Mouse (Mus musculus) kidney, postnatal 0 days (tissue): Measurements from ENCODE around the gene Mvp. TPM values are rescaled to one million over a fixed set of nuclear protein-coding genes. Genes with fewer than 3 reads are reported as not detected.
A peak's percentile ranks its signal among the peaks of the same experiment; 100 is the strongest.

Experiments
- ATAC-seq: fragments of 200-750 bp; cut with Nextera tagmentation; replicated peaks from 2 replicates; pipeline ENCODE4 v1.8.0; 2017; ENCODE audit warnings: low read depth, moderate number of reproducible peaks, moderate TSS enrichment, moderate library complexity; ENCODE audit not compliant: low FRiP score
- DNase-seq: peaks from one replicate; pipeline ENCODE4 v3.0.0-alpha.2; 2016; ENCODE audit warnings: low spot score
- H3K27ac ChIP-seq: fragments of 300-500 bp; sonication (generic); 2 replicates; pipeline ENCODE4 v1.5.1; 2014; ENCODE audit warnings: mild to moderate bottlenecking
- H3K27me3 ChIP-seq: fragments of 300-500 bp; sonication (generic); 2 replicates; pipeline ENCODE4 v1.6.1; 2014; ENCODE audit warnings: low read length, mixed read lengths; ENCODE audit not compliant: insufficient read depth
- H3K36me3 ChIP-seq: fragments of 300-500 bp; sonication (generic); 2 replicates; pipeline ENCODE4 v1.6.1; 2014; ENCODE audit warnings: low read length, mixed read lengths; ENCODE audit not compliant: insufficient read depth
- H3K4me1 ChIP-seq: fragments of 300-500 bp; sonication (generic); replicated peaks from 2 replicates; pipeline ENCODE4 v1.6.1; 2014; ENCODE audit warnings: antibody characterized with exemption, low read length, mixed read lengths; ENCODE audit not compliant: insufficient read depth
- H3K4me2 ChIP-seq: fragments of 300-500 bp; sonication (generic); 2 replicates; pipeline ENCODE4 v1.6.1; 2014; ENCODE audit warnings: mild to moderate bottlenecking, low read length, moderate library complexity, mixed read lengths
- H3K4me3 ChIP-seq: fragments of 300-500 bp; sonication (generic); replicated peaks from 2 replicates; pipeline ENCODE4 v1.5.1; 2014; ENCODE audit warnings: low read depth, low read length
- H3K9ac ChIP-seq: fragments of 300-500 bp; sonication (generic); 2 replicates; pipeline ENCODE4 v1.6.1; 2014; ENCODE audit warnings: low read depth, low read length
- H3K9me3 ChIP-seq: fragments of 300-500 bp; sonication (generic); replicated peaks from 2 replicates; pipeline ENCODE4 v1.6.1; 2016; ENCODE audit warnings: low read length, inconsistent platforms, mixed read lengths
- CTCF ChIP-seq: IDR thresholded peaks from 2 replicates; pipeline ENCODE4 v1.5.1; 2016; ENCODE audit warnings: antibody characterized with exemption, low read depth, mild to moderate bottlenecking, moderate library complexity
- WGBS: fragments of 180-500 bp; shearing (Covaris S2); extraction: QIAGEN DNeasy Blood & Tissue Kit; methylation state at CpG from one replicate; pipeline ENCODE4 v1.1.7; 2014; 5-methylcytosine and 5-hydroxymethylcytosine counted together
- polyA plus RNA-seq: library from polyadenylated mRNA; unstranded; fragments of >200 nt; fragmentation: Nextera tagmentation; extraction: Ambion mirVana; gene quantifications from 2 replicates; pipeline ENCODE4 v1.2.1, GENCODE M21; 2015

The Mvp gene
- polyA plus RNA-seq, 1 experiment from 2014 or later: 27.5 TPM

DNA sequence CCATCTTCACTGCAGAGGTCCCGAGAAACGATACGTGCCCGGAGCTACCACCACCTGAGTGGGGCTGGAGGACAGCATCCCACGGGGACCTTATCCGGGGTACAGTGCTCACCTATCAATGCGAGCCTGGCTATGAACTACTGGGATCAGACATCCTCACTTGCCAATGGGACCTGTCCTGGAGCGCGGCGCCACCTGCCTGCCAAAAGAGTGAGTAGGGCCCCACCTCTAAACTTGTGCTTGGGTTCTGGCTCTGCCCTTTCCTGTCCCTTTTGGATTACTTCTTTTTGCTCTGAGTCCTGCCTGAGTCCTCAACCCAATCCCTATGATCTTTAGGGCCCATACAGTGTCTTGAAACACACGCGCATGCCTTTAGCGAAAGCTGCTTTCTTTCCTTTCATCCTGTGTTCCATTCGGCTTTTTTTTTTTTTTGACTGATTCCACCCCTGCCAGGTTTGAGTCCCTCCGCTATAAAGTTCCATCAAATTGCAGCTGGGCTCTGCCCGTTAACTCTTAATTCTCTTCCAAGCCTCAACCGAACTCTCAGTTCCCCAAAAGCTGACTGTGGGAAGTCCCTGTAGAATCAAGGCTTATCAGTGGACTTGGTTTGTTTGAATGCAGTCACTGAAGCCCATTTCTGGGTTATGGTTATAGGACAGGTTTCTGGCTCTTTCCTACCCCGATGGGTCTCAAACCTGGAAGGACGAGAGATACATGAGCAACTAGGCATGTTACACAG lies 50.7 kb downstream of the Mvp start:
- no peak overlapping the region for H3K4me3 ChIP-seq
- H3K9me3 ChIP-seq: no peaks in the 10 kb centered on the region
- peak; percentile 57 for DNase-seq
- peak; percentile 77 for TF ChIP-seq CTCF
- no peaks in the 10 kb centered on the region for H3K4me1 ChIP-seq
- no peak overlapping the region for H3K27ac ChIP-seq
- 25% methylated on average over 19 of the region's 19 CpGs for WGBS
- H3K9ac ChIP-seq: no peak overlapping the region
- H3K27me3 ChIP-seq: no peaks in the 10 kb centered on the region
- ATAC-seq: no peak
- H3K36me3 ChIP-seq: no peaks in the 10 kb centered on the region
- no peak overlapping the region for H3K4me2 ChIP-seq

DNA sequence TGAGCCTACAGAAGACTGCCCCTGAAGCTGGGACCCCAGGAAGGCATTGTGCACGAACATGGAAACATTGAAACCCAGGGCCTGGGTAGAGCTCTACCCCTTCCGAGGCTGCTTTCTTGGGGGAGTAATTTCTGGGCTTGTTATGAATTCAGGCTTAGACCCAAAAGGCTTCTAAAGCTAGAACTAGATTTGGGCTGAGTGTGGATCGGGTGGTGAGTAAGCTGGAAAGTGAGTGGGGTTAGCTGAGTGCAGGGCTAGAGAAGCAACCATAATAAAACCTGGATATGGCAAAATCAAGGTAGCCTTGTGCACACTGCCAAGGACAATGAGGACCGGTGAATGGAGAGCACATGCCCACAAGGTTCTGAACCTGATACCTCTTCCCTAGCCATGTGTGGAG lies 52.5 kb downstream of the Mvp start:
- ATAC-seq (no peak), DNase-seq (no peak)
- no peak overlapping the region for H3K4me3 ChIP-seq
- no peaks in the 10 kb centered on the region for H3K4me1 ChIP-seq
- H3K36me3 ChIP-seq: no peaks in the 10 kb centered on the region
- no peak for TF ChIP-seq CTCF
- no peaks in the 10 kb centered on the region for H3K9me3 ChIP-seq
- H3K4me2 ChIP-seq: no peak overlapping the region
- no peak overlapping the region for H3K9ac ChIP-seq
- WGBS: 83% methylated on average over 4 of the region's 4 CpGs
- H3K27me3 ChIP-seq: no peaks in the 10 kb centered on the region
- H3K27ac ChIP-seq: no peak overlapping the region

DNA sequence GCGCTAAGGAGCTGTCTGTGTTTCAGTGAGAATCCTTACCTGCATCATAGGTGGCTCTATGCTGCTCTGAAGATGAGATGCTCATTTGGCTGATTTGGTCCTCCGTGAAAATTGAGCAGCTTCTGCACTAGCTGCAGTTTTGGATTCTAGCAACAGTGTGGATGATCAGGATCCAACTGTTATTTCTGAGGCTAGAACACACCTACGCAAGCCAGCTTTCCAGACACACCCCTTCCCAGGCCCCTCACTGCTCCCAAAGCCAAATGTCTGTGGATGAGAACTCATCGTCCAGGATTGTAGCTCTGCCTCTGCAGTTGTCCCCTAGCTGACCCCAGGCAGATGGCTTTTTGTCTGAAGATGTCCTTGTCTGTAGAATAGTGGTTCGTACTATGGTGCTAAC lies 53.3 kb downstream of the Mvp start:
- H3K4me2 ChIP-seq: no peak overlapping the region
- no peak overlapping the region for H3K27ac ChIP-seq
- no peaks in the 10 kb centered on the region for H3K36me3 ChIP-seq
- H3K9me3 ChIP-seq: no peaks in the 10 kb centered on the region
- H3K4me1 ChIP-seq: no peaks in the 10 kb centered on the region
- no peak overlapping the region for H3K4me3 ChIP-seq
- DNase-seq (no peak), ATAC-seq (no peak)
- 85% methylated on average over 5 of the region's 5 CpGs for WGBS
- no peak for TF ChIP-seq CTCF
- no peaks in the 10 kb centered on the region for H3K27me3 ChIP-seq
- no peak overlapping the region for H3K9ac ChIP-seq

- no peaks in the 10 kb centered on the region for H3K9me3 ChIP-seq
- WGBS: 54% methylated on average over 9 of the region's 9 CpGs
- H3K4me3 ChIP-seq: no peak overlapping the region
- H3K9ac ChIP-seq: no peak overlapping the region
- no peak for TF ChIP-seq CTCF
- ATAC-seq (no peak), DNase-seq (no peak)
- no peak overlapping the region for H3K27ac ChIP-seq
- H3K4me2 ChIP-seq: no peak overlapping the region
- H3K27me3 ChIP-seq: no peaks in the 10 kb centered on the region
- no peaks in the 10 kb centered on the region for H3K4me1 ChIP-seq
- H3K36me3 ChIP-seq: no peaks in the 10 kb centered on the region
These were observed 54.6 kb downstream of the Mvp start for GRCm38 (mm10) chr7:126959780-126960179.

- Histone ChIP-seq H3K27ac (no peak overlapping the region), H3K9ac (no peak overlapping the region), H3K36me3 (no peaks in the 10 kb centered on the region), H3K4me3 (no peak overlapping the region), H3K4me2 (no peak overlapping the region), H3K27me3 (peaks cover 9% of the 10 kb centered on the region), H3K9me3 (no peaks in the 10 kb centered on the region), H3K4me1 (peaks cover 2% of the 10 kb centered on the region; the same call in 1 of the 2 replicates)
- ATAC-seq (no peak), DNase-seq (no peak)
- 51% methylated on average over 3 of the region's 3 CpGs for WGBS
- no peak for TF ChIP-seq CTCF
These were observed 59.3 kb downstream of the Mvp start for GRCm38 (mm10) chr7:126955125-126955524.

- H3K9me3 ChIP-seq: no peaks in the 10 kb centered on the region
- H3K27me3 ChIP-seq: peaks cover 12% of the 10 kb centered on the region
- H3K27ac ChIP-seq: no peak overlapping the region
- 0% methylated on average over 8 of the region's 8 CpGs for WGBS
- no peak; the same call in 1 of the 2 replicates for ATAC-seq
- no peak for DNase-seq
- H3K4me3 ChIP-seq: no peak overlapping the region
- H3K4me1 ChIP-seq: peaks cover 10% of the 10 kb centered on the region; the same call in 1 of the 2 replicates
- no peaks in the 10 kb centered on the region for H3K36me3 ChIP-seq
- no peak overlapping the region for H3K9ac ChIP-seq
- TF ChIP-seq CTCF: no peak
- H3K4me2 ChIP-seq: no peak overlapping the region
These were observed 61.8 kb downstream of the Mvp start for GRCm38 (mm10) chr7:126952646-126953045.
